Mouse (Mus musculus) ES-Bruce4 (cell line): ENCODE results near the gene Dnajc8. TPM values are rescaled to one million over a fixed set of nuclear protein-coding genes. Genes with fewer than 3 reads are reported as not detected.
A peak's percentile ranks its signal among the peaks of the same experiment; 100 is the strongest.
"Not testable (repeated sequence)": the region's sequence is repeated elsewhere in the genome, so short reads cannot be mapped to it uniquely, and the experiment has no call there.

Experiments used
- H3K27ac ChIP-seq: 2 replicates; pipeline ENCODE4 v1.5.1; 2012; ENCODE audit warnings: low read length, inconsistent platforms; ENCODE audit not compliant: insufficient read depth
- H3K27me3 ChIP-seq: 2 replicates; pipeline ENCODE4 v1.6.1; 2012; ENCODE audit warnings: mild to moderate bottlenecking, low read length, inconsistent platforms; ENCODE audit not compliant: control insufficient read depth, poor library complexity, insufficient read depth, severe bottlenecking
- H3K36me3 ChIP-seq: 2 replicates; pipeline ENCODE4 v1.6.1; 2012; ENCODE audit warnings: inconsistent platforms, mild to moderate bottlenecking, low read length, moderate library complexity; ENCODE audit not compliant: control insufficient read depth, poor library complexity, insufficient read depth, severe bottlenecking
- H3K4me1 ChIP-seq: one replicate; pipeline ENCODE4 v1.8.1; 2011; ENCODE audit warnings: low read length; ENCODE audit not compliant: control insufficient read depth, insufficient read depth
- H3K4me3 ChIP-seq: 2 replicates; pipeline ENCODE4 v1.5.1; 2011; ENCODE audit warnings: low read depth, mild to moderate bottlenecking, low read length
- H3K9ac ChIP-seq: 2 replicates; pipeline ENCODE4 v1.6.1; 2012; ENCODE audit warnings: low read depth, mild to moderate bottlenecking, inconsistent platforms; ENCODE audit not compliant: poor library complexity, severe bottlenecking
- H3K9me3 ChIP-seq: replicated peaks from 2 replicates; pipeline ENCODE4 v1.6.1; 2012; ENCODE audit warnings: mild to moderate bottlenecking, low read length, inconsistent platforms; ENCODE audit not compliant: control insufficient read depth, poor library complexity, insufficient read depth, severe bottlenecking
- CTCF ChIP-seq: IDR thresholded peaks from one replicate; pipeline ENCODE4 v1.8.1; 2011; ENCODE audit warnings: low read depth, low read length
- EP300 ChIP-seq: IDR thresholded peaks from 2 replicates; pipeline ENCODE4 v1.6.1; 2011; ENCODE audit warnings: low read depth, low read length; ENCODE audit not compliant: insufficient read depth
- POLR2A ChIP-seq: IDR thresholded peaks from one replicate; pipeline ENCODE4 v1.8.1; 2011; ENCODE audit warnings: low read length; ENCODE audit not compliant: insufficient read depth
- polyA plus RNA-seq: library from polyadenylated mRNA; stranded (reverse); fragments of >200 nt; gene quantifications from 2 replicates; pipeline ENCODE4 v1.2.4, GENCODE M21; 2011; ENCODE audit warnings: low read depth; ENCODE audit not compliant: missing spikeins, insufficient read depth, insufficient read length

Dnajc8 gene
- polyA plus RNA-seq, 1 experiment, result 348 TPM

GRCm38 (mm10) chr4:132554653-132555052 is 19.3 kb downstream of the Dnajc8 start:
- Histone ChIP-seq H3K9me3 (no peaks in the 10 kb centered on the region), H3K4me3 (no peak overlapping the region), H3K9ac (no peak overlapping the region), H3K4me1 (peaks cover 9% of the 10 kb centered on the region), H3K36me3 (peaks cover 33% of the 10 kb centered on the region), H3K27ac (peak overlapping the region; percentile 37), H3K27me3 (no peaks in the 10 kb centered on the region)
- TF ChIP-seq POLR2A, result no peak
- TF ChIP-seq CTCF, result no peak
- no peak for TF ChIP-seq EP300

GRCm38 (mm10) chr4:132555550-132555949 is 20.2 kb downstream of the Dnajc8 start:
- Histone ChIP-seq H3K36me3 (peaks cover 27% of the 10 kb centered on the region), H3K27ac (peak overlapping the region; percentile 37; the same call in 1 of the 2 replicates)
- not testable (repeated sequence) for H3K4me3 ChIP-seq, H3K27me3 ChIP-seq, H3K9ac ChIP-seq, H3K9me3 ChIP-seq, H3K4me1 ChIP-seq

- H3K4me1 ChIP-seq, result no peaks in the 10 kb centered on the region
- no peak overlapping the region for H3K4me3 ChIP-seq
- H3K9me3 ChIP-seq, result no peaks in the 10 kb centered on the region
- H3K9ac ChIP-seq, result no peak overlapping the region
- no peaks in the 10 kb centered on the region for H3K27me3 ChIP-seq
- H3K27ac ChIP-seq, result no peak overlapping the region
- no peaks in the 10 kb centered on the region for H3K36me3 ChIP-seq
- TF ChIP-seq EP300 (no peak), CTCF (no peak), POLR2A (no peak)
These were observed 27.9 kb downstream of the Dnajc8 start for GRCm38 (mm10) chr4:132563261-132563660.

GRCm38 (mm10) chr4:132563965-132564364 is 28.6 kb downstream of the Dnajc8 start, which contains the start of gene Ptafr:
Ptafr (plus strand) TSS chr4:132564067.
- no peak for TF ChIP-seq CTCF
- TF ChIP-seq POLR2A, result no peak
- TF ChIP-seq EP300, result no peak
- Histone ChIP-seq H3K9me3 (no peaks in the 10 kb centered on the region), H3K4me3 (no peak within 1 kb of the TSS), H3K27ac (no peak within 1 kb of the TSS), H3K9ac (no peak within 1 kb of the TSS), H3K4me1 (no peaks in the 10 kb centered on the region), H3K27me3 (no peaks in the 10 kb centered on the region), H3K36me3 (no peaks in the 10 kb centered on the region)

DNA sequence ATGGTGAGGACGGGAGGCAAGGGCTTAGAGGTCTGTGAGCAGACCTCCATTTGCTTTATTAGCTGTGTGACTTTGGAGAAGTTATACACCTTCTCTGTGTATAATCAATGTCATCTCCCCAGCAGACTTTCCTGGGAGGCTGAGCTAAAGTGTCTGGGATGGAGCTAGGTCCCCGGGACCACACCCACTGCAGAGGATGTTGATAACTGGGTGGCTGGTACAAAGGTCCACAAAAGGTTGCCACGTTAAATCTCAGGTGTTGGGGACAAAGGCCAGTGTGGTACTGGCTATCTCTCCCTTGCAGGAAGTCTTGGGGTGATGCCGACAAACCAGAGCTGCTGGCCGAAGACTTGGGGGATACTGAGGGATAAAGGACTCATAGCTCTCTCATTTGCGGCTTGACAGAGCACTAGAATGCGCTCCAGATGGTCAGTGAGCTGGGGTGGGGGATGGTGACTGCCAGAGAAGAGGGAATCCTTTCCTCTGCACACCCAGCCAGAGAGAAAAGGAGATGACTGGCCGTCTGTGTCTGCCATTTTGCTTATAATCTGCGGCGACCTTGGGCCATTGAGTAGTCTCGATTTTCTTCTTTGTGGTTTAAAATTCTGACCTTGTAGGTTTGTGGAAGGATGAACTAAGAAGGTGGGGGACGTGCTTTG is 29.9 kb downstream of the Dnajc8 start:
- Histone ChIP-seq H3K27ac (no peak overlapping the region), H3K4me3 (no peak overlapping the region), H3K9ac (no peak overlapping the region), H3K9me3 (no peaks in the 10 kb centered on the region), H3K4me1 (no peaks in the 10 kb centered on the region), H3K27me3 (no peaks in the 10 kb centered on the region), H3K36me3 (no peaks in the 10 kb centered on the region)
- no peak for TF ChIP-seq EP300
- TF ChIP-seq POLR2A, result no peak

- TF ChIP-seq EP300, result no peak
- no peak for TF ChIP-seq POLR2A
- TF ChIP-seq CTCF, result no peak
These were observed 32.0 kb downstream of the Dnajc8 start for GRCm38 (mm10) chr4:132567361-132567779.

More at GRCm38 (mm10) chr4:132567361-132567779, 32.0 kb downstream of the Dnajc8 start:
- H3K4me1 ChIP-seq, result no peaks in the 10 kb centered on the region
- H3K36me3 ChIP-seq, result no peaks in the 10 kb centered on the region
- H3K4me3 ChIP-seq, result no peak overlapping the region
- no peaks in the 10 kb centered on the region for H3K27me3 ChIP-seq
- H3K27ac ChIP-seq, result no peak overlapping the region
- no peak overlapping the region for H3K9ac ChIP-seq
- no peaks in the 10 kb centered on the region for H3K9me3 ChIP-seq
